Mouse (Mus musculus) thymus, postnatal 0 days (tissue): Measurements from ENCODE around the gene Tom1. TPM values are rescaled to one million over a fixed set of nuclear protein-coding genes. Genes with fewer than 3 reads are reported as not detected.

Experiments used
- DNase-seq: peaks from one replicate; pipeline ENCODE4 v3.0.0-alpha.2; 2015; ENCODE audit warnings: low spot score
- polyA plus RNA-seq: library from polyadenylated mRNA; unstranded; fragments of >200 nt; fragmentation: Nextera tagmentation; extraction: Ambion mirVana; gene quantifications from 2 replicates; pipeline ENCODE4 v1.2.1, GENCODE M21; 2015

Gene Tom1
- polyA plus RNA-seq, 1 experiment from 2014 or later: 18.8 TPM

- no peak for DNase-seq
These were observed 8.7 kb downstream of the Tom1 start for GRCm38 (mm10) chr8:75042171-75042570.

- no peak for DNase-seq
These were observed 9.5 kb downstream of the Tom1 start for GRCm38 (mm10) chr8:75042974-75043373.

GRCm38 (mm10) chr8:75046303-75046702, 12.8 kb downstream of the Tom1 start:
- DNase-seq: no peak

- no peak for DNase-seq
These were observed 14.3 kb downstream of the Tom1 start for GRCm38 (mm10) chr8:75047784-75048183.

GRCm38 (mm10) chr8:75053342-75053741, 19.8 kb downstream of the Tom1 start:
- DNase-seq: no peak

GRCm38 (mm10) chr8:75055673-75056072, 22.2 kb downstream of the Tom1 start:
- no peak for DNase-seq

GRCm38 (mm10) chr8:75060022-75060421, 26.5 kb downstream of the Tom1 start:
- DNase-seq: no peak

- DNase-seq: no peak
These were observed 27.3 kb downstream of the Tom1 start for GRCm38 (mm10) chr8:75060815-75061214.

GRCm38 (mm10) chr8:75063290-75063689, 29.8 kb downstream of the Tom1 start:
- no peak for DNase-seq

- no peak for DNase-seq
These were observed 31.3 kb downstream of the Tom1 start for GRCm38 (mm10) chr8:75064790-75065189.

GRCm38 (mm10) chr8:75067287-75067686, 33.8 kb downstream of the Tom1 start:
- DNase-seq: no peak

- no peak for DNase-seq
These were observed 36.8 kb downstream of the Tom1 start for GRCm38 (mm10) chr8:75070297-75070696.

- peak; percentile 70 for DNase-seq
These were observed 38.3 kb downstream of the Tom1 start for GRCm38 (mm10) chr8:75071627-75072346.

- DNase-seq: no peak
These were observed 41.4 kb downstream of the Tom1 start for GRCm38 (mm10) chr8:75074876-75075275.

- no peak for DNase-seq
These were observed 44.7 kb downstream of the Tom1 start for GRCm38 (mm10) chr8:75078215-75078614.

GRCm38 (mm10) chr8:75078851-75079250, 45.3 kb downstream of the Tom1 start:
- no peak for DNase-seq

GRCm38 (mm10) chr8:75081364-75082040, 48.0 kb downstream of the Tom1 start:
- no peak for DNase-seq

- DNase-seq: no peak
These were observed 48.8 kb downstream of the Tom1 start for GRCm38 (mm10) chr8:75082181-75082805.

- DNase-seq: peak; percentile 90
These were observed 50.3 kb downstream of the Tom1 start for GRCm38 (mm10) chr8:75083846-75084245.

- no peak for DNase-seq
These were observed 51.0 kb downstream of the Tom1 start for GRCm38 (mm10) chr8:75084382-75085064.

GRCm38 (mm10) chr8:75086002-75086401, 52.5 kb downstream of the Tom1 start:
- DNase-seq: no peak

GRCm38 (mm10) chr8:75087127-75087526, 53.6 kb downstream of the Tom1 start:
- DNase-seq: no peak
